ENCODE assay signal across 22 mouse cellular contexts in genomic region chrX:8117264-8117663, GRCm38 (mm10). TPM values are rescaled to one million over a fixed set of nuclear protein-coding genes. Genes with fewer than 3 reads are reported as not detected.
A peak's percentile ranks its signal among the peaks of the same experiment; 100 is the strongest.
DNase-seq lines count a peak whose midpoint lies in the region; ATAC-seq and TF ChIP-seq lines count a peak whose summit lies in the region.
"Had no signal": no experiment of that assay in that cellular context is flagged by ENCODE, and none has a peak within 500 bp of the region (broad histone marks: within the 10 kb centered on the region; RNA-seq: fewer than 3 reads in every experiment).

No protein-coding gene starts in this region.

- no peaks in the 10 kb centered on the region for H3K27me3 ChIP-seq in MEL (ENCODE audit: control insufficient read depth in 1 of 2, insufficient read depth in 2 of 2, low read length in 2 of 2)
- H3K27me3 ChIP-seq: CH12.LX, Patski had no signal

- H3K79me2 ChIP-seq in MEL (ENCODE audit: control insufficient read depth, insufficient read depth, low read length, poor library complexity) = no peaks in the 10 kb centered on the region

- peak; percentile 69 to 80 for TF ChIP-seq EP300 in MEL (IDR thresholded peaks at IDR 0.05; ENCODE audit: low read depth in 1 of 2, low read length in 2 of 2)

- H3K27ac ChIP-seq in MEL (ENCODE audit: control insufficient read depth, low read depth, low read length) = no peak overlapping the region

- peak; percentile 34; the same call in 1 of the 2 replicates for ATAC-seq in megakaryocyte progenitor cell, adult 5-6 weeks (replicated peaks; ENCODE audit: poor library complexity)
- ATAC-seq in megakaryocyte-erythroid progenitor cell, adult 5-6 weeks (replicated peaks; ENCODE audit: low FRiP score, low TSS enrichment, poor library complexity, severe bottlenecking) = peak; percentile 52
- ATAC-seq: activated CD4-positive, CD25-positive, alpha-beta regulatory T cell, adult 4 months; CD4-positive, CD25-positive, alpha-beta regulatory T cell, adult 4 months; Patski had no signal

- DNase-seq in MEL (ENCODE audit: low read depth, low spot score) = peak; percentile 59
- DNase-seq in gastrocnemius, adult 8-10 months (ENCODE audit: low spot score in 2 of 2) = no peak
- DNase-seq in heart, adult 9 months (ENCODE audit: low spot score in 2 of 2) = no peak
- no peak for DNase-seq in urinary bladder, adult 18-20 months (ENCODE audit: low spot score in 2 of 2)
- DNase-seq: adrenal gland, adult 2 months; adrenal gland, adult 8-10 months; adrenal gland, postnatal 10 days; adrenal gland, postnatal 14 days; adrenal gland, postnatal 25 days; adrenal gland, postnatal 36 days; B cell, adult 2 months; cerebellum, adult 11 months; cerebellum, adult 11-12 months; cerebellum, adult 18-20 months; cerebellum, adult 2 months had no signal

- H3K4me3 ChIP-seq in MEL (ENCODE audit: control insufficient read depth in 1 of 2, insufficient read depth in 1 of 2, low read depth in 2 of 2, low read length in 2 of 2) = no peak overlapping the region

- no peak overlapping the region for H3K9ac ChIP-seq in MEL (ENCODE audit: control insufficient read depth, low read depth, low read length, poor library complexity, severe bottlenecking)

- H3K36me3 ChIP-seq in MEL (ENCODE audit: control insufficient read depth in 1 of 2, insufficient read depth in 2 of 2, low read length in 2 of 2) = peaks cover 0 to 17% of the 10 kb centered on the region in 2 experiments; a peak in 2 of 4 replicates

- TF ChIP-seq CTCF in MEL (IDR thresholded peaks at IDR 0.05 in 2 of 3, conservative IDR thresholded peaks at IDR 0.05 in 1 of 3; ENCODE audit: control insufficient read depth in 1 of 3, insufficient read depth in 1 of 3, low read depth in 2 of 3, low read length in 3 of 3, poor library complexity in 1 of 3, severe bottlenecking in 1 of 3) = no peak

- no peak for TF ChIP-seq POLR2A in MEL (IDR thresholded peaks at IDR 0.05; ENCODE audit: control insufficient read depth in 1 of 2, insufficient read depth in 1 of 2, low read depth in 1 of 2, low read length in 2 of 2, poor library complexity in 1 of 2)

- peaks cover 18% of the 10 kb centered on the region in 2 experiments for H3K4me1 ChIP-seq in MEL (ENCODE audit: control insufficient read depth in 1 of 2, insufficient read depth in 2 of 2, low read length in 2 of 2)

- TF ChIP-seq RAD21 in MEL (IDR thresholded peaks at IDR 0.05; ENCODE audit: low read depth, low read length) = no peak

- H3K9me3 ChIP-seq in MEL (replicated peaks; ENCODE audit: insufficient read depth, low read length) = no peaks in the 10 kb centered on the region
- H3K9me3 ChIP-seq: G1E had no signal

TF ChIP-seq in MEL, 35 proteins besides CTCF, POLR2A, EP300 and RAD21 (continues in another document):
- TF ChIP-seq POLR2AphosphoS2 (IDR thresholded peaks at IDR 0.05; ENCODE audit: low read length) (no peak), USF1 (IDR thresholded peaks at IDR 0.05; ENCODE audit: low read depth, low read length) (no peak), RCOR1 (IDR thresholded peaks at IDR 0.05; ENCODE audit: low read depth, low read length) (peak; percentile 66; the same call in 1 of the 2 replicates), BHLHE40 (IDR thresholded peaks at IDR 0.05; ENCODE audit: borderline replicate concordance, low read depth, low read length) (no peak), JUND (IDR thresholded peaks at IDR 0.05; ENCODE audit: low read depth, low read length) (no peak), ETS1 (IDR thresholded peaks at IDR 0.05; ENCODE audit: low read depth, low read length) (peak; percentile 35; the same call in 1 of the 2 replicates), MAX (IDR thresholded peaks at IDR 0.05; ENCODE audit: low read length) (no peak), POLR2AphosphoS5 (IDR thresholded peaks at IDR 0.05; ENCODE audit: borderline replicate concordance, low read depth, low read length) (no peak), USF2 (IDR thresholded peaks at IDR 0.05; ENCODE audit: borderline replicate concordance in 1 of 2, insufficient read depth in 1 of 2, low read depth in 1 of 2, low read length in 2 of 2) (no peak), ZC3H11A (IDR thresholded peaks at IDR 0.05; ENCODE audit: low read depth, low read length) (no peak), ZKSCAN1 (IDR thresholded peaks at IDR 0.05; ENCODE audit: low read depth, low read length) (no peak), MEF2A (IDR thresholded peaks at IDR 0.05; ENCODE audit: extremely low read depth, insufficient replicate concordance, low read depth, low read length, poor library complexity, severe bottlenecking) (no peak), E2F4 (IDR thresholded peaks at IDR 0.05; ENCODE audit: borderline replicate concordance, low read depth, low read length) (no peak), GABPA (IDR thresholded peaks at IDR 0.05; ENCODE audit: low read depth, low read length) (no peak), UBTF (IDR thresholded peaks at IDR 0.05; ENCODE audit: borderline replicate concordance, insufficient read depth, low read depth, low read length) (no peak), MYB (IDR thresholded peaks at IDR 0.05; ENCODE audit: low read depth, low read length) (no peak), TAL1 (IDR thresholded peaks at IDR 0.05; ENCODE audit: low read length) (peak; percentile 52), MYC (IDR thresholded peaks at IDR 0.05; ENCODE audit: low read depth, low read length) (no peak), SMC3 (IDR thresholded peaks at IDR 0.05; ENCODE audit: low read depth, low read length) (no peak), CHD2 (IDR thresholded peaks at IDR 0.05; ENCODE audit: low read length) (no peak), MAFK (IDR thresholded peaks at IDR 0.05; ENCODE audit: borderline replicate concordance, low read depth, low read length) (no peak), ELF1 (IDR thresholded peaks at IDR 0.05; ENCODE audit: low read depth, low read length) (no peak), ZNF384 (IDR thresholded peaks at IDR 0.05; ENCODE audit: low read depth, low read length) (no peak), NELFE (IDR thresholded peaks at IDR 0.05; ENCODE audit: low read depth, low read length) (peak; percentile 28; the same call in 1 of the 2 replicates), ZMIZ1 (IDR thresholded peaks at IDR 0.05; ENCODE audit: low read depth, low read length) (no peak), MXI1 (IDR thresholded peaks at IDR 0.05; ENCODE audit: low read depth, low read length) (no peak), HCFC1 (IDR thresholded peaks at IDR 0.05; ENCODE audit: low read depth, low read length) (no peak)

RNA-seq across cellular contexts. Expression of gene Wdr13, which starts 15.4 kb away (rescaled TPM):
- total RNA-seq in MEL (2012; rRNA removed) = 23.8 and 29.6 TPM in 2 replicates
- polyA plus RNA-seq in MEL (2012; ENCODE audit: insufficient read depth in 1 of 2, insufficient read length in 2 of 2, low read depth in 1 of 2, low replicate concordance in 2 of 2, missing spikeins in 1 of 2) = 10 to 100 TPM in 1 of 2 experiments, not detected in 1; 46.8 TPM
- total RNA-seq in megakaryocyte progenitor cell, adult 5-6 weeks (2015) = 11.9 and 14.4 TPM in 2 replicates
- 16.3 and 25.5 TPM in 2 replicates for total RNA-seq in megakaryocyte progenitor cell, adult 5-6 weeks (2017)
- 23.0 TPM in 2 replicates for total RNA-seq in megakaryocyte-erythroid progenitor cell, adult 5-6 weeks (2014; fragmentation: Nextera tagmentation)
- total RNA-seq in megakaryocyte-erythroid progenitor cell, adult 5-6 weeks (2017) = 14.9 and 26.6 TPM in 2 replicates
- total RNA-seq in gastrocnemius, adult 8-10 months (2022) = 10 to 100 TPM in 2 of 4 experiments, 1 to 10 TPM in 2; 8.7 to 10.4 (median 9.6) TPM

RNA-seq across cellular contexts. Expression of gene Was, which starts 27.0 kb away (rescaled TPM):
- 133 and 146 TPM in 2 replicates for total RNA-seq in MEL (2012; rRNA removed)
- polyA plus RNA-seq in MEL (2012; ENCODE audit: insufficient read depth in 1 of 2, insufficient read length in 2 of 2, low read depth in 1 of 2, low replicate concordance in 2 of 2, missing spikeins in 1 of 2) = 100 to 1,000 TPM in 1 of 2 experiments, not detected in 1; 167 TPM
- 73.0 and 75.7 TPM in 2 replicates for total RNA-seq in megakaryocyte progenitor cell, adult 5-6 weeks (2015)
- 98.9 and 103 TPM in 2 replicates for total RNA-seq in megakaryocyte progenitor cell, adult 5-6 weeks (2017)
- 39.5 and 46.0 TPM in 2 replicates for total RNA-seq in megakaryocyte-erythroid progenitor cell, adult 5-6 weeks (2014; fragmentation: Nextera tagmentation)
- total RNA-seq in megakaryocyte-erythroid progenitor cell, adult 5-6 weeks (2017) = 56.1 and 61.3 TPM in 2 replicates
- under 1 TPM; 0.15 to 0.54 (median 0.45) TPM for total RNA-seq in gastrocnemius, adult 8-10 months (2022)

RNA-seq across cellular contexts. Expression of gene Rbm3, which starts 28.4 kb away (rescaled TPM):
- total RNA-seq in MEL (2012; rRNA removed) = 906 and 1,021 TPM in 2 replicates
- polyA plus RNA-seq in MEL (2012; ENCODE audit: insufficient read depth in 1 of 2, insufficient read length in 2 of 2, low read depth in 1 of 2, low replicate concordance in 2 of 2, missing spikeins in 1 of 2) = 100 to 1,000 TPM in 1 of 2 experiments, not detected in 1; 750 TPM
- total RNA-seq in megakaryocyte progenitor cell, adult 5-6 weeks (2015) = 1,002 and 1,150 TPM in 2 replicates
- 1,310 and 1,340 TPM in 2 replicates for total RNA-seq in megakaryocyte progenitor cell, adult 5-6 weeks (2017)
- total RNA-seq in megakaryocyte-erythroid progenitor cell, adult 5-6 weeks (2014; fragmentation: Nextera tagmentation) = 798 and 978 TPM in 2 replicates
- 1,469 and 1,492 TPM in 2 replicates for total RNA-seq in megakaryocyte-erythroid progenitor cell, adult 5-6 weeks (2017)
- 100 to 1,000 TPM in 1 of 4 experiments, 10 to 100 TPM in 3; 45.7 to 121 (median 61.8) TPM for total RNA-seq in gastrocnemius, adult 8-10 months (2022)

RNA-seq across cellular contexts. Expression of gene Suv39h1, which starts 42.7 kb away (rescaled TPM):
- total RNA-seq in MEL (2012; rRNA removed) = 103 and 104 TPM in 2 replicates
- polyA plus RNA-seq in MEL (2012; ENCODE audit: insufficient read depth in 1 of 2, insufficient read length in 2 of 2, low read depth in 1 of 2, low replicate concordance in 2 of 2, missing spikeins in 1 of 2) = 100 to 1,000 TPM; 122 to 129 TPM
- 53.5 and 64.6 TPM in 2 replicates for total RNA-seq in megakaryocyte progenitor cell, adult 5-6 weeks (2015)
- total RNA-seq in megakaryocyte progenitor cell, adult 5-6 weeks (2017) = 79.2 and 81.6 TPM in 2 replicates
- total RNA-seq in megakaryocyte-erythroid progenitor cell, adult 5-6 weeks (2014; fragmentation: Nextera tagmentation) = 79.0 and 89.2 TPM in 2 replicates
- 68.2 and 84.3 TPM in 2 replicates for total RNA-seq in megakaryocyte-erythroid progenitor cell, adult 5-6 weeks (2017)
- total RNA-seq in gastrocnemius, adult 8-10 months (2022) = 1 to 10 TPM; 3.5 to 5.0 (median 4.3) TPM

RNA-seq across cellular contexts. Expression of gene Tbc1d25, which starts 58.7 kb away (rescaled TPM):
- 8.0 and 10.1 TPM in 2 replicates for total RNA-seq in MEL (2012; rRNA removed)
- 10 to 100 TPM in 1 of 2 experiments, not detected in 1; 23.4 TPM for polyA plus RNA-seq in MEL (2012; ENCODE audit: insufficient read depth in 1 of 2, insufficient read length in 2 of 2, low read depth in 1 of 2, low replicate concordance in 2 of 2, missing spikeins in 1 of 2)
- total RNA-seq in megakaryocyte progenitor cell, adult 5-6 weeks (2015) = 9.8 and 13.9 TPM in 2 replicates
- total RNA-seq in megakaryocyte progenitor cell, adult 5-6 weeks (2017) = 5.5 and 5.8 TPM in 2 replicates
- 8.4 and 13.1 TPM in 2 replicates for total RNA-seq in megakaryocyte-erythroid progenitor cell, adult 5-6 weeks (2014; fragmentation: Nextera tagmentation)
- total RNA-seq in megakaryocyte-erythroid progenitor cell, adult 5-6 weeks (2017) = 4.8 and 6.9 TPM in 2 replicates
- 1 to 10 TPM; 2.3 to 3.6 (median 3.0) TPM for total RNA-seq in gastrocnemius, adult 8-10 months (2022)

Comparison
In these comparisons a context has a peak if more than half of its experiments do, and no peak if none do; other contexts are left out.
1. RNA of gene Was, which starts 27.0 kb away (total RNA-seq): 133 to 146 TPM in MEL, 73.0 to 103 TPM in megakaryocyte progenitor cell, adult 5-6 weeks and 39.5 to 61.3 TPM in megakaryocyte-erythroid progenitor cell, adult 5-6 weeks; 0.15 to 0.54 TPM in gastrocnemius, adult 8-10 months; every median in the first group is over 10 times any median in the second.